Mouse (Mus musculus): ENCODE results near the gene Pgm1.

DNA sequence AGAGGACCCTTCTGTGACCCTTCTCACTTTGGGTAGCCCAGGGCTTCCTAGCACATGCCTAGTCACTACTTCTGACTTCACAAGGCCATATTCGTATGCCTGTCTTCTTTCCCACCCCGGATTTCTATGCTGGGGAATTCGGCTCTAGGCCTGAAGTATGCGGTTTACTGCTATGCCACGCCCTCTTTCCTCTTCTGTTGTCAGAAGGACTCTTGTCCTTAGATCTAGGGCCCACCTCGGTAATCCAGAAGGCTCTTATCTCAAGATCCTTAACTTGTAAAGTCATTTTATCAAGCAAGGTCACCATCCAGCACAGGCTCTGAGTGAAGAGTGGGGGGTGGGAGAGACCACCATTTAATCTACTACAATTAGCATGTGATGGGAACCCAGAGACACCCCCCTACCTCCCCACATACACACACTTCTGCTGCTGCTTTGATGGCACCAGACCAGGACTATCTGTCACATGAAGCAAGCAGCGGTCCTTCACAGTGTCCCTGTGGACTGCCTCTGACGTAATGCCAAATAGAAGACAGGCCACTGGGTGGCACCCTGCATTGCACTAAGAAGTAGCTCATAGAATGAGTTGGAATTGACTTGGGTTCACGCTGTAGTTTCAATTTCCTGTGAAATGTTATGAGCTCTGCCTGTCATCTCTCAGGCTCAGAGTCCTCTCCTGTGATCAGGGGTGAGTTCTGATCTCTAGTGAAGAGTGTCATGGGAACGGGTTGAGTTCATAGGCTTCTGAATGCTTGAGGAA is 12.6 kb downstream of the Pgm1 start:
- TF ChIP-seq POLR2A (IDR thresholded peaks at IDR 0.05; ENCODE audit: extremely low read depth, insufficient read depth, low read length) (no peak), CTCF (IDR thresholded peaks at IDR 0.05; ENCODE audit: extremely low read depth, insufficient read depth, low read length) (peak; percentile 27; the same call in 1 of the 2 replicates)

Measured in cortical plate, adult 2 months (tissue).